Mouse (Mus musculus): ENCODE measurements around the gene Zfp609. TPM values are rescaled to one million over a fixed set of nuclear protein-coding genes. Genes with fewer than 3 reads are reported as not detected.

Gene Zfp609
- 6.2 and 6.4 TPM in 2 replicates for polyA plus RNA-seq (2015; fragmentation: Nextera tagmentation; extraction: Ambion mirVana)

- Histone ChIP-seq H3K27ac (peak within 1 kb of the TSS; percentile 99), H3K4me1 (peaks cover 59% of the 10 kb centered on the region), H3K27me3 (no peaks in the 10 kb centered on the region), H3K36me3 (no peaks in the 10 kb centered on the region), H3K4me2 (peak within 1 kb of the TSS; percentile 74), H3K4me3 (peak within 1 kb of the TSS; percentile 93), H3K9ac (peak within 1 kb of the TSS; percentile 97), H3K9me3 (no peaks in the 10 kb centered on the region)
- peak; percentile 85 for ATAC-seq (ENCODE audit: borderline replicate concordance, extremely low read depth, low FRiP score, low TSS enrichment)
- WGBS = under 1% methylated on average over 62 of the region's 76 CpGs
Measured at GRCm38 (mm10) chr9:65827344-65828015, at the start of gene Zfp609. Gene Zfp609, minus strand, starts transcription at chr9:65827564.

DNA sequence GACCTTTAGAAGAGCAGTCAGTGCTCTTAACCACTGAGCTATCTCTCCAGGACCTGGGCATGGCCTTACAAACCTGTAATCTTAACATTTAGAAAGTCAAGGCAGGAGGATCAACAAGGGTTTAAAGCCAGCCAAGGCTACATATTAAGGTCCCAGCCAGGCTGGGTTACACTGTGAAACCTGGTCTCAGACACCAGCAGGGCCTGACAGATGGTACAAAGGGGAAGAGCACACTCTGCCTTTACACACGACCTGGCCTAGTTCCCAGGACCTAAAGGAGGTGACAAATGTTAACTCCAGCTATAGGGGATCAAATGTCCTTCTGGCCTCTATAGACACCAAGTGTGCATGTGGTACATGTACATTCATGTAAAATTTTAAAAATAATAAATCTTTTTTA is 32.3 kb upstream of the Zfp609 start:
- peaks cover 49% of the 10 kb centered on the region for H3K36me3 ChIP-seq
- no peak overlapping the region for H3K4me2 ChIP-seq
- no peak overlapping the region for H3K4me3 ChIP-seq
- H3K27ac ChIP-seq = no peak overlapping the region
- no peak for ATAC-seq (ENCODE audit: borderline replicate concordance, extremely low read depth, low FRiP score, low TSS enrichment)
- H3K9ac ChIP-seq = no peak overlapping the region
- H3K27me3 ChIP-seq = no peaks in the 10 kb centered on the region
- H3K9me3 ChIP-seq = no peaks in the 10 kb centered on the region
- no peaks in the 10 kb centered on the region for H3K4me1 ChIP-seq
- 58% methylated on average over 1 of the region's 1 CpGs for WGBS

DNA sequence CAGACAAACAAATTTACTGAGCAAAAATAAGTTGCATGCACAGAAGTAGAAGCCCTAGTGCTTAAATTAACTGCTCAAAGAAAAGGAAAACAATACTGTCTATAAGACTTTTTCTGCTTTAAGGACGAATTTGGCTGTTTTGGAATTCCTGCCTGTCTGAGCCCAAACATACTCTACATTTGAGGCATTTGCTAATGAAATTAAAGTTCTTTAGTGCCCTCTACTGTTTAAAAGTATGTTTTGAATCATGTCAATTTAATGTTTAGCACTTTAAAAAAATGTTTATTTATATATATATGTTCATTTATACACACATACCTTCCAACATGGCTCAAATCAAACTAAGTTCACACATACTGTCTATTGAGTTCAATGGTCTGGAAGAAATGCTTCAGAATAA is 22.8 kb upstream of the Zfp609 start:
- Histone ChIP-seq H3K4me2 (no peak overlapping the region), H3K4me1 (peaks cover 14% of the 10 kb centered on the region), H3K9ac (no peak overlapping the region), H3K4me3 (no peak overlapping the region), H3K36me3 (peaks cover 25% of the 10 kb centered on the region), H3K27ac (no peak overlapping the region; the same call in 1 of the 2 replicates), H3K27me3 (no peaks in the 10 kb centered on the region), H3K9me3 (no peaks in the 10 kb centered on the region)
- ATAC-seq (ENCODE audit: borderline replicate concordance, extremely low read depth, low FRiP score, low TSS enrichment) = no peak
- WGBS = 5% methylated on average over 1 of the region's 1 CpGs

DNA sequence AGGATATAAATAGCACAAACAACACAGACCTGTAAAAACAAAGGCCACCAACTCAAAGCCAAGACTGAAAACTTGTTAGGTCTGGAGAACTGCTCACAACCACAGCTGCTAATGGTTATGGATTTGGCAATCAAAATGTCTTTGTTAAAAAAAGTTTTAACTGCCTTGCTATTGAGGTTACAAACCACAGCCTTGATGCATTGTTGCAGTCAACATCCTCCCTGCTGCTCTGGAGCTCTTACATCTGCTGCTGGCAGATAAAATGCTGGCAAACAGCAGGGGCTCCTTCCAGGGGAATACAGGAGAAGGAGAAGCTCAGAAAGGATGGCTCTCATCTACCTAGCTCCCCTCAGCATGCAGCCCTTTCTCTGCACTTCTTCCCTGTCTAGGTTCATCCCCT is 20.8 kb upstream of the Zfp609 start:
- H3K27ac ChIP-seq = peak overlapping the region; percentile 61; the same call in 1 of the 2 replicates
- no peak; the same call in 1 of the 2 replicates for ATAC-seq (ENCODE audit: borderline replicate concordance, extremely low read depth, low FRiP score, low TSS enrichment)

DNA sequence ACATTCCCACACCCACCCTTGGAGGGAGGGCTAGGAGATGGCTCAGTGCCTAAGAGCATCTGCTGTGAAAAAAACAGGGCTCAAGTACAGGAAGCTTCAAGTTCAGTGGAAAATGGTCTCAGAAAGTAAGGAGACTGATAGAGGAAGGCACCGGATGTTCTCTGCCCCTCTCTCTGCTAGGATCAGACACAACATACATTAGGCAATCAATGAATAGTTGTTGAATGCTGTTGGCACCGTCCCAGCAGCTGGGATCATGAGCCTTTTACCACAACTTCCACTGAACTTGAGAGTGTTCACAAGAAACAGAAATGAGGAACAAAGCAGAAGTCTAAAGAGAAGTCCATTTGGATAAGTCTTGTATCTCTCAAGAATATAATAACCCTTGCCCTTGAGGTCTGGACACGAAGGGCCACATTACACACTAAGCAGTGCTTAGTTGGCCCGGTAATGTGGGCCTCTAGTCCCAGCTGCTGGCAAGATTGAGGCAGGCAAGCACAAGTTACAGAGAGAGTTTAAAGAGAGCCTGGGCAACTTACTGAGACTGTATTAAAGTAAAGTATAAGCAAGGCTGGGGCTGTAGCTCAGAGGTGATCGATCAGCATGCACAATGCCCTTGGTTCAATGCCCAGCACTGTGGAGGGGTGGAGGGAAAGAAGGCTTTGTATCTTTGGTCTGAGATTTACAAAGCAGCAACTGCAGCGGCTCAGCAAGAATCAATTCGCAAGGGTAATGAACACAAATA is 17.2 kb upstream of the Zfp609 start:
- 65% methylated on average over 7 of the region's 7 CpGs for WGBS
- no peaks in the 10 kb centered on the region for H3K27me3 ChIP-seq
- no peak overlapping the region for H3K9ac ChIP-seq
- H3K4me2 ChIP-seq = no peak overlapping the region
- peak; percentile 65 for ATAC-seq (ENCODE audit: borderline replicate concordance, extremely low read depth, low FRiP score, low TSS enrichment)
- H3K27ac ChIP-seq = peak overlapping the region; percentile 60
- H3K4me1 ChIP-seq = peaks cover 21% of the 10 kb centered on the region
- 0 out of 2 replicates have a peak, but pooled peaks cover 4% of the 10 kb centered on the region for H3K36me3 ChIP-seq
- H3K9me3 ChIP-seq = no peaks in the 10 kb centered on the region
- no peak overlapping the region for H3K4me3 ChIP-seq

More for the DNA sequence above, 20.8 kb upstream of the Zfp609 start:
- no peak overlapping the region for H3K9ac ChIP-seq
- peaks cover 25% of the 10 kb centered on the region for H3K4me1 ChIP-seq
- H3K27me3 ChIP-seq = no peaks in the 10 kb centered on the region
- peaks cover 17% of the 10 kb centered on the region; the same call in 1 of the 2 replicates for H3K36me3 ChIP-seq
- no peaks in the 10 kb centered on the region for H3K9me3 ChIP-seq
- H3K4me3 ChIP-seq = no peak overlapping the region
- no peak overlapping the region for H3K4me2 ChIP-seq

DNA sequence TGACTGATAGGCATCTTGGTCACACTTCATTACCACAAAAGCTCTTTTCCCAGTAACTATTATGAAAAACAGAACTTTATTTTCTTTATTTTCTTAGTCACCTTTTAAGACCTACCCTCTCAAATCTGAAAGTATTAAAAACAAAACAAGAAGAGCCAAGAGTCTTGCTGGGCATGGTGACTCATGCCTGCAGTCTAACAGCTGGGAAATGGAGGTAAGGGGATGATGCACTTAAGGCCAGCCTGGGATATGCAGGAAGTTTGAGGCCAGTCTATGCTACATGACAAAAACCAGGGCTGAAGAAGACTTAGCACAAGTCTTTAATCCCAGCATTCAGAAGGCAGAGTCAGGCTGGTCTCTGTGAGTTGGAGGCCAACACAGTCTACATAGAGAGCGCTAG is 12.5 kb upstream of the Zfp609 start:
- Histone ChIP-seq H3K9me3 (no peaks in the 10 kb centered on the region), H3K36me3 (peaks cover 10% of the 10 kb centered on the region; the same call in 1 of the 2 replicates), H3K27me3 (no peaks in the 10 kb centered on the region), H3K4me1 (peaks cover 7% of the 10 kb centered on the region), H3K4me2 (no peak overlapping the region), H3K27ac (no peak overlapping the region), H3K9ac (no peak overlapping the region), H3K4me3 (no peak overlapping the region)
- 95% methylated on average over 1 of the region's 1 CpGs for WGBS
- ATAC-seq (ENCODE audit: borderline replicate concordance, extremely low read depth, low FRiP score, low TSS enrichment) = no peak

GRCm38 (mm10) chr9:65836916-65837315 is 9.6 kb upstream of the Zfp609 start:
- Histone ChIP-seq H3K4me2 (no peak overlapping the region), H3K4me1 (peaks cover 5% of the 10 kb centered on the region; the same call in 1 of the 2 replicates), H3K27ac (no peak overlapping the region), H3K9ac (no peak overlapping the region), H3K9me3 (no peaks in the 10 kb centered on the region), H3K36me3 (peaks cover 10% of the 10 kb centered on the region; the same call in 1 of the 2 replicates), H3K27me3 (no peaks in the 10 kb centered on the region), H3K4me3 (no peak overlapping the region)
- ATAC-seq (ENCODE audit: borderline replicate concordance, extremely low read depth, low FRiP score, low TSS enrichment) = no peak

DNA sequence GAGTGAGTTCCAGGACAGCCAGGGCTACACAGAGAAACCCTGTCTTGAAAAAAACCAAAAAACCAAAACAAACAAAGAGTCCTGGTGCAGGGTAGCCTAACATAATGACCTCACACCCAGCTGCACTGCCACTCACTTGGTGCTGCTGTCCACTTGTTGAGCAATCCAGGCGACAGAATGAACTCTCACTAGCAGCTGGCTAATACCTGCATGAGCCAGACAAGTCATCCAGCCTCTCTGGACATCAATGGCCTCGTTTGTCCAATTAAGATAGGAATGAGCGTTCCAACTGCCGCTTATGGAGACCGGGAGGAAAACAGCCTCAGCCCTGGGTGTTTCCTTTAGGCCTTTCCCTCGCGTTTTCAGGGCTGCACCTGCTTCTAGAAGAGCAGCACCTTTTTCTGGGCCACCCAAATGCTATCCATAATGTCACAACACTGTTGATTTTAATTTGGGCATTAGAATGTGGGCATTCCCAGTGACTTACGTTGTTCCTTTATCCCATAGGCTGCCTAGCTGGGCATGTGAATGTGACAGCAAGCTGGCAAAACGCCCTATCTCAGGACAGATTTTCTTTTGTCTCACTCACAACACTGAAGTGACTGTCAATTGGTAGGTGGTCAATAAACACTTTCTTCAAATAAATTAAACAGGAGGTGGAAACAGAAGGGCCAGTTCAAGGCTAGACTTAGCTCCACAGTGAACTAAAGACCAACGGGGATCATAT is 7.4 kb upstream of the Zfp609 start:
- Histone ChIP-seq H3K27ac (no peak overlapping the region), H3K27me3 (no peaks in the 10 kb centered on the region), H3K4me1 (peaks cover 15% of the 10 kb centered on the region), H3K4me2 (no peak overlapping the region), H3K9ac (no peak overlapping the region), H3K36me3 (peaks cover 6% of the 10 kb centered on the region; the same call in 1 of the 2 replicates), H3K4me3 (no peak overlapping the region), H3K9me3 (no peaks in the 10 kb centered on the region)
- WGBS = 73% methylated on average over 10 of the region's 10 CpGs
- no peak for ATAC-seq (ENCODE audit: borderline replicate concordance, extremely low read depth, low FRiP score, low TSS enrichment)

GRCm38 (mm10) chr9:65833640-65834039 is 6.3 kb upstream of the Zfp609 start:
- Histone ChIP-seq H3K4me2 (no peak overlapping the region), H3K27me3 (no peaks in the 10 kb centered on the region), H3K9ac (no peak overlapping the region), H3K4me1 (peaks cover 18% of the 10 kb centered on the region), H3K9me3 (no peaks in the 10 kb centered on the region), H3K4me3 (no peak overlapping the region), H3K27ac (no peak overlapping the region), H3K36me3 (peaks cover 6% of the 10 kb centered on the region; the same call in 1 of the 2 replicates)
- no peak for ATAC-seq (ENCODE audit: borderline replicate concordance, extremely low read depth, low FRiP score, low TSS enrichment)

DNA sequence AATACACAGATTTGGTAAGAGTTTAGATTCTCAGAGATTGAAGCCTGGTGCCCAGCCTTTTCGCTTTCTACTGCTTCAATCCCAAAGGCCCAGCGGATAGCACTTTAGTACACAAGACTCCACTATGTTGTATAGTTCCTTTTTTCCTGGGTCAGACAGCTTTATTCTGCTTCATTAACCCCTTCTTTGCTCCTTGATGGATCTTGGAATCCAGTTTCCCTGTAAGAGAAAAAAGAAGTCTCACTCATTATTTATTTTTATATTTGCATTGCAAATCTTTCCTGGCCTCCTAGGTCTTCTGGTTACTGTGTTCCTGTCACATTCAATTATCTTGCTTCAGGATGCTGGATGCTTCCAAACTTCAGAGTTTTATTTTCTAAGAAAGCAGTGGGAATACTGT is 5.9 kb upstream of the Zfp609 start:
- Histone ChIP-seq H3K36me3 (peaks cover 4% of the 10 kb centered on the region; the same call in 1 of the 2 replicates), H3K9me3 (no peaks in the 10 kb centered on the region), H3K4me2 (no peak overlapping the region), H3K4me3 (no peak overlapping the region), H3K27ac (no peak overlapping the region), H3K9ac (no peak overlapping the region), H3K4me1 (peaks cover 23% of the 10 kb centered on the region), H3K27me3 (no peaks in the 10 kb centered on the region)
- 81% methylated on average over 2 of the region's 2 CpGs for WGBS
- no peak for ATAC-seq (ENCODE audit: borderline replicate concordance, extremely low read depth, low FRiP score, low TSS enrichment)

DNA sequence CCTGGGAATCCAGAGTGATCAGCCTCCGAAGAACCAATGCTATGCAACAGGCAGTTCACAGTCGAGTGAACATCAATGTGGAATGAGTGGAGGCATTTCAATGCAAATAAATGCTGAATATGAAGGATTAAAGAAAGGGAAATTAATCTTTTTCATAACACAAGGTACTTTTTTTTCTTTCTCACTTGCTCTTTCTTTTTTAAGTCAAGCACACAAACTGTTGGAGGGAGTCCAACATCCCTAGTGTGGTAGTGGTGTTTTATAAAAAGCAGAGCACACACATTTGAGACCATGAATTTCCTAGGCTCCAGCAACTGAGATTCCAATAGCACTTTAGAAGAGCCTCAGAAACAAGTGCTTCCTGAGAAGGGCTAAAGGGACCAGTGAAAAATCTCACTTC is 4.7 kb upstream of the Zfp609 start:
- Histone ChIP-seq H3K4me2 (no peak overlapping the region), H3K36me3 (no peaks in the 10 kb centered on the region), H3K27me3 (no peaks in the 10 kb centered on the region), H3K9me3 (no peaks in the 10 kb centered on the region), H3K27ac (peak overlapping the region; percentile 48), H3K9ac (no peak overlapping the region), H3K4me1 (peaks cover 25% of the 10 kb centered on the region), H3K4me3 (no peak overlapping the region)
- no peak for ATAC-seq (ENCODE audit: borderline replicate concordance, extremely low read depth, low FRiP score, low TSS enrichment)
- WGBS = 38% methylated on average over 2 of the region's 2 CpGs
